Mouse (Mus musculus) adrenal gland, postnatal 10 days (tissue): Measurements from ENCODE around the gene Fndc8. TPM values are rescaled to one million over a fixed set of nuclear protein-coding genes. Genes with fewer than 3 reads are reported as not detected.
"Not testable (repeated sequence)": the region's sequence is repeated elsewhere in the genome, so short reads cannot be mapped to it uniquely, and the experiment has no call there.

ENCODE experiments used
- DNase-seq: peaks from one replicate; pipeline ENCODE4 v3.0.0; 2021; ENCODE audit warnings: mixed read lengths
- total RNA-seq, 2 experiments: library from RNA; stranded (reverse); gene quantifications; 2 replicates each; pipeline ENCODE4 v1.2.3; 2021

Fndc8 gene
- total RNA-seq, 2 experiments from 2014 or later: 0.30 TPM; not detected in 1

DNA sequence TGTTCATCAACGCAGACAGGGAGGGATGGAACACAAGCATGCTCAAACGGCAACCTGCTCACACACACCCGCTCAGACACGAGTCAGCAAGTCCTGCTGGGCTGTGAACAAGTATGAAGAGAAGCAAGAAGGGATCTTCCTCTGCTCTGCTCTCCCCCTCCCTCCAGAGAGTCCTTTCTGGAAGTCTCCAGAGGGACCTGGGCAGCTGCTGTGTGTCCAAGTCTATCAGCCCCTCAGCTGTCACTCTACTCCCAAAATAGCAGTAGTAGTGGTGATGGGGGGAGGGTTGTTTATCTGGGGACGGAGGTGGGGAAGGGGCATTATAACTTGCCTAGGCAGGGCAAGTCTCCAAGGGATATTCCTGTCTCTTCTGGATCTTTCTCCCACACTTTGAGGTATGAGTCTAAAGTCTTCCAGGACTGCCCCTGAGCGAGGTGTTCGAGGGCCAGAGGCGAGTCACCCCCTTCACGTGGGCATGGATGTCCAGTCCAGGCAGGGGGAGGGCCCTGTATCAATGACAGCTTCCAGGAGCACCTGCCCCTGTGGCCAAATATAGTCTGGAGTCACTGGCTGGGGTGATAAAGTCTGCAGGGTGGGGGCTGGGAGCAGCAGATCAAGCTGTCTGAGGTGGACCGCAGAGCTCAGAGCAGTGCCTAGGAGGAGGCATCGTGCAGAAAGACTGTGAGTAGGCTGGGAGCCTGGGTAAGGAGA, 18.9 kb downstream of the Fndc8 start:
- DNase-seq: no peak

DNA sequence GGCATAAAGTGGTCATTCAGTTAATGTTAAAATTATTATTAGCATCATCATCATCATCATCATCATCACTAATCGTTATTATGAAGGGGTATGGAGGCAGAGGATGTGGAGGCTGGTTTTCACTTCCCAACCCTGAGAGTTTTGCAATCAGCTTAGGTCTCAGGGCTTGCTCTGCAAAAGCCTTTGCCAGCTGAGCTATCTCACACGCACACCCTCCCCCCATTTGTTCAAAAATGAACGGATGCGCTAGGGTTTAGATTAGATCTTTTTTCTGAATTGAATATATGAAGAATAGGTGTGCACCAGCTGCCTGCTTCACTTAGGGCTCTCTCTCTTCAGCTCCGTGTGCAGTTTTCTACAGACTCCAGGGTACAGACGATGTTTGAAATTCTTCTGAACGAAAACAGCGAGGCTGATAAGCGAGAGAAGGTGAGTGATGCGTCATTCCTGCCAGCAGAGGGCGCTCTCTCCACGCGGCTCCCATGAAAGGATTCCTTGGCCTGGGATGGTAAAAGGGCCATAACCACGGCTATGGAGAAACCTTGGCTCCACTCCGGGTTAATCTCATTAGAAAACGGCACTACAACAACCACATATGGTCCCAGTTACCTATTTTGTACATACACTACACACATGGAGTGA, 22.9 kb downstream of the Fndc8 start:
- DNase-seq: peak; percentile 88

DNA sequence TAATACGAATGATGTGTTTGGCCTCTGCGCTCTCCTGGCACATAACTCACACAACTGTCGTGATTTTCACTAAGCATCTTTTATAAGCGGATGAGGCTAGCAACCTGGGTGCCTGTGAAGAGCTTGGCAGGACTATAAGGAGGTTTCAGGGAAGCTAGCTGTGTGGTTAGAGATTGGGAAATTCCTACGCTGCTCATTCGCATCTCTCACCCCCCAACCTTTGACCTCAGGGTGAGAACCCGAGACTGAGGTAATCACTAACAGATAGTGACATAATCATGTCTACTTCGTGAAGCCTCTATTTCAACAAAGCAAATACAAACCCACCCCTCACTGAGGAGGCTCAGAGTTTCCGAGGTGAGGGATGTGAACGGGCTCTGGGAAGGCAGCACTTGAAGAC, 28.8 kb downstream of the Fndc8 start:
- DNase-seq: no peak

DNA sequence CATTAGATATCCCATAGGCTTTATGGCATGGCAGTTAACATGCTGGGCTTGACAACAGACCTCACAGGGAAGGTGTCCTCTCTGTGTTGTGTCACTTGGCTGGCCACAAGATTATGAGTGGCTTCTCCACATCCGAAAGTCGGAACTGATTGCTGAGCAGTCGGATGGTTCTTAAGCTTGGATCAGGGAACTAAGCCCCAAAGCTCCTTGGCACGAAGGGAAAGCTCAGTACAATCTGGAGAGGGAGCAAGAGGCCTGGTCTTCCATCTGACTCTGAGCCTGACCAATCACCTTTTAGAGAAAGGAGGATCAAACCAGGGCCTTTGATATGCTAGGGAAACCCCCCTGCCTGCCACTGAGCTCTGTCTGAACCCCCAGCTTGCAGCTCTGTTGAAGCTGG, 29.8 kb downstream of the Fndc8 start:
- DNase-seq: no peak

DNA sequence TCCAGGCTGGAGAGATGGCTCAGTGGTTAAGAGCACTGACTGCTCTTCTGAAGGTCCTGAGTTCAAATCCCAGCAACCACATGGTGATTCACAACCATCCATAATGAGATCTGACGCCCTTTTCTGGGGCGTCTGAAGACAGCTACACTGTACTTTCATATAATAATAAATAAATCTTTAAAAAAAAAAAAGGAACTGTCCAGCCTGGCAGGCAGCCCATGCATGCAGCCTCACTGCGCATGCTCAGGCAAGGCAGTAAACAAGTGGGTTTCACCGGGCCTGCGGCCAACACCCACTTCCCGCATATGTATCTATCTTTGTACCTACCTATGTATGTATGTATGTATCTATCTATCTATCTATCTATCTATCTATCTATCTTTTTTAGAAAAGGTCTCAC, 32.0 kb downstream of the Fndc8 start:
- not testable (repeated sequence) for DNase-seq

DNA sequence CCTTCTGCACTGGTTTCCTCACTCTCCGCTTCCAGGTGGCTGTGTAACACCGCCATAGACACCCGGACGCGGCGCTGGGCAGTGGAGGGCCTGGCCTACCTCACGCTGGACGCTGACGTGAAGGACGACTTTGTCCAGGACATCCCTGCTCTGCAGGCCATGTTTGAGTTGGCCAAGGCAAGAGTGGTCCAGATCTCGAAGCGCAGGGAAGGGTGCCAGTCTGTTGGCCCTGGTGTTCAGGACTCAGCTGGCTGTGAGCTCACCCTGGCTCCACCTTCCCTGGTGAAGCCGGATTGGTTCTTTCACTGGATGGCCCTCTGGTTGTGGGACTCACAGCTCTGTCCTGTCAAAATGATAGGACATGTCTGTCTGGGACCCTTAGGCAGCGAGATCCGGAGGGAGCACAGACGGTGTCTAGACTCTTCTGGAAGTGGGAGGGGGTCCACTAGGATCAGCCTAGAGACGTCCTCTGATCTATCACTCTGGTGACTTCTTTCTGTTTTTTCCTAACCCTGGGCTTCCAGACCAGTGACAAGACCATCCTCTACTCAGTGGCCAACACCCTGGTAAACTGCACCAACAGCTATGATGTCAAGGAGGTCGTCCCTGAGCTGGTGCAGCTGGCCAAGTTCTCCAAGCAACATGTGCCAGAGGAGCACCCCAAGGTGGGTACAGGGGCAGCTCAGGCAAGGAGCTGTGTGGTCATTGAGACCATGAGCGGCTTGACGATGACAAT, 37.1 kb downstream of the Fndc8 start:
- peak; percentile 9 for DNase-seq

DNA sequence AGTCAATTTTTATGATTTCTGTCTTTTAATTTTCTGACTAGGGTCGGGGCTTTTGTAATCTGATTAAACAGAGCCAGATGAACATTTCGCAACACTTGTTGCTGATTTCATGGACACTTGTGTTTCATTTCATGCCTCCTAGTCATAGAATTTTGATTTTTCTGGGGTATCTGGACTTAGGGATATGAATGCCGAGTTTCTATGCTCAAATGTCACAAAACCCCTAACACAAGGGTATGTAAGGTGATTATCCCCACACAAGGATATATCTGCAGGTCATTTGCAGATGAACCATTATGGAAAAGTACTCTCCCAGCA, 37.7 kb downstream of the Fndc8 start:
- no peak for DNase-seq

DNA sequence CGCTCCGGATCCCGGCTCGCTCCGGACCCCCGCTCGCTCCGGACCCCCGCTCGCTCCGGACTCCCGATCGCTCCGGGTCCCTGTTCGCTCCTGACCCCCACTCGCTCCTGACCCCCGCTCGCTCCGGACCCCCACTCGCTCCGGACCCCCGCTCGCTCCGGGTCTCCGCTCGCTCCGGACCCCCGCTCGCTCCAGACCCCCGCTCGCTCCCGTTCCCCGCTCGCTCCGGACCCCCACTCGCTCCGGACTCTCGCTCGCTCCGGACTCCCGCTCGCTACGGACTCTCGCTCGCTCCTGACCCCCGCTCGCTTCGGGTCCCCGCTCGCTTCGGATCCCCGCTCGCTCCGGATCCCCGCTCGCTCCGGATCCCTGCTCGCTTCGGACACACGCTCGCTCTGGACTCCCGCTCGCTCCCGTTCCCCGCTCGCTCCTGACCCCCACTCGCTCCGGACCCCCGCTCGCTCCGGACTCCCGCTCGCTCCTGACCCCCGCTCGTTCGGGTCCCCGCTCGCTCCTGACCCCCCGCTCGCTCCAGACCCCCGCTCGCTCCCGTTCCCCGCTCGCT, 38.5 kb downstream of the Fndc8 start:
- DNase-seq: peak; percentile 40

DNA sequence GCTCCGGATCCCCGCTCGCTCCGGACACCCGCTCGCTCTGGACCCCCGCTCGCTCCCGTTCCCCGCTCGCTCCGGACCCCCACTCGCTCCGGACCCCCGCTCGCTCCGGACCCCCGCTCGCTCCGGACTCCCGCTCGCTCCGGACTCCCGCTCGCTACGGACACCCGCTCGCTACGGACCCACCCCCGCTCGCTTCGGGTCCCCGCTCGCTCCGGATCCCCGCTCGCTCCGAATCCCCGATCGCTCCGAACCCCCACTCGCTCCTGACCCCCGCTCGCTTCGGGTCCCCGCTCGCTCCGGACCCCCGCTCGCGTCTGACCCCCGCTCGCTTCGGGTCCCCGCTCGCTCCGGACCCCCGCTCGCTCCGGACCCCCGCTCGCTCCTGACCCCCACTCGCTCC, 39.2 kb downstream of the Fndc8 start:
- peak; percentile 21 for DNase-seq

DNA sequence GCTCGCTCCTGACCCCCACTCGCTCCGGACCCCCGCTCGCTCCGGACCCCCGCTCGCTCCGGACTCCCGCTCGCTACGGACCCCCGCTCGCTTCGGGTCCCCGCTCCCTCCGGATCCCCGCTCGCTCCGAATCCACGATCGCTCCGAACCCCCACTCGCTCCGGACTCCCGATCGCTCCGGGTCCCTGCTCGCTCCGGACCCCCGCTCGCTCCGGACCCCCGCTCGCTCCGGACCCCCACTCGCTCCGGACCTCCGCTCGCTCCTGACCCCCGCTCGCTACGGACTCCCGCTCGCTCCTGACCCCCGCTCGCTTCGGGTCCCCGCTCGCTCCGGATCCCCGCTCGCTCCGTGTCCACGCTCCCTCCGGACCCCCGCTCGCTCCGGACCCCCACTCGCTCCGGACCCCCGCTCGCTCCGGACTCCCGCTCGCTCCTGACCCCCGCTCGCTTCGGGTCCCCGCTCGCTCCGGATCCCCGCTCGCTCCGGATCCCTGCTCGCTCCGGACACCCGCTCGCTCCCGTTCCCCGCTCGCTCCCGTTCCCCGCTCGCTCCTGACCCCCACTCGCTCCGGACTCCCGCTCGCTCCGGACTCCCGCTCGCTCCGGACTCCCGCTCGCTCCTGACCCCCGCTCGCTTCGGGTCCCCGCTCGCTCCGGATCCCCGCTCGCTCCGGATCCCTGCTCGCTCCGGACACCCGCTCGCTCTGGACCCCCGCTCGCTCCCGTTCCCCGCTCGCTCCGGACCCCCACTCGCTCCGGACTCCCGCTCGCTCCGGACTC, 39.9 kb downstream of the Fndc8 start:
- peak; percentile 36 for DNase-seq

DNA sequence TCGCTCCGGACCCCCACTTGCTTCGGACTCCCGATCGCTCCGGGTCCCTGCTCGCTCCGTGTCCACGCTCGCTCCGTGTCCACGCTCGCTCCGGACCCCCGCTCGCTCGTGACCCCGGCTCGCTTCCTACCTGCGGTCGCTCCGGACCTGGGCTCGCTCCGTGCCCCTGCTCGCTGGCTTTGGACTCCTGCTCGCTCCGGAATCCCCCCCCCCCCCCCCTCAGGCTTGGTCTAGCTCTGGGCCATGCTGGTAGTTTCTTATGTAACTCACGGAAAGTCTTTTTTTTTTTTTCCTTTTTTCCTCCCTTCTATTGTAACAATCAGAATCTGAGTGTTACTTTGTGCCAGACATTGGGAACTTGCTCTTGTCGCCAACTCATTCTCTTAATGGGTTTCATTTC, 41.3 kb downstream of the Fndc8 start:
- no peak for DNase-seq

DNA sequence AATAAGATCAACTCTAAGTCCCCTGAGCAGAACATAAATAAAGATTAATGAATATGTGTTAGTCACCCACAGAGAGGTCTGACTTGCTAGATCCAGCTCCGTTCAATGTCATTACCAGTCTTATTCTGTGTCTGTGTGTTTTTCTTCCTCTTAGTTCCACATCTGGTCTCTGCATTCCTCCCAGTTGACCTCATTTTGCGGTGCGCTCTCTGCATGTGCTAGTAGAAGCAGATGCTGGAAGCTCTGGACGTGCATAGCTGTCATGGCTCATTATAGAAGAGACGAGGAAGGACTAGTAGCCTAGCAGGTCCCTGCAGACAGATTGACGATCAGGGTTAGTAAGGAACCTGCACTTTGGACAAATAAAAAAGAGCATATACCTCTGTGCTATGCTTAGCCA, 51.4 kb downstream of the Fndc8 start:
- DNase-seq: no peak

DNA sequence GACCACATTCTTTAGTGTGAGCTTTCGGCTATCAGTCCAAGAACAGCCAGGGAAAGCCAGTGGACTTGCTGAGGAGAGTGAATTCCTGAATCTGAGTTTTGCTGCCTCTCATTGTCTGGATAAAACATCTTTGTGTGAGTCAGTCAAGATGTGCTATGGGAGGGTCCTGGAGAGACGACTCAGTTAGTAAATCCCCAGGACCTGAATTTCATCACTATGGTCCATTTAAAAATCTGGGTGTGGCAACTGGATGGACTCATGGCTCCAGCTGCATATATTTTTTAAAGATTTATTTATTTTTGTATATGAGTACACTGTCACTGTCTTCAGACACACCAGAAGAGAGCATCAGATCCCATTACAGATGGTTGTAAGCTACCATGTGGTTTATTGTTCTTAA, 53.7 kb downstream of the Fndc8 start:
- no peak for DNase-seq

DNA sequence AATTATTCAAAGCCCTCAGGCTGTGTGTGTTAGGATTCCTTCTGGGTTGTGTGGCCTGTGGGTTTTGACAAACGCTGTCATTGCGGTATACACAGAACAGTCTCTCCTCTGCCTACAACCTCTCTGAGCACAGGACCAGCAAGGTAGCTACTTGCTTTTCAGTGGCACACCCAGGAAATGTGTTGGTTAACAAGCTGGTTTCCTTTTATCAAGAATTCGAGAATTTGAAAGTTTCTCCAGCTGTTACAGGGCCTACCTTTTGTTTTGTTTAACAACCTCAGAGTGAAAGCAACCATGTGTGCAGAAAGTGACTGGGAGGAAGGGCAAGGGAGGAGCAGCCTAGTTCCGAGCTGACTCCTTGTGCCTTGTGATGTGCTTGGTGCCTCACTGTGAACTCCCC, 55.5 kb downstream of the Fndc8 start:
- no peak for DNase-seq

DNA sequence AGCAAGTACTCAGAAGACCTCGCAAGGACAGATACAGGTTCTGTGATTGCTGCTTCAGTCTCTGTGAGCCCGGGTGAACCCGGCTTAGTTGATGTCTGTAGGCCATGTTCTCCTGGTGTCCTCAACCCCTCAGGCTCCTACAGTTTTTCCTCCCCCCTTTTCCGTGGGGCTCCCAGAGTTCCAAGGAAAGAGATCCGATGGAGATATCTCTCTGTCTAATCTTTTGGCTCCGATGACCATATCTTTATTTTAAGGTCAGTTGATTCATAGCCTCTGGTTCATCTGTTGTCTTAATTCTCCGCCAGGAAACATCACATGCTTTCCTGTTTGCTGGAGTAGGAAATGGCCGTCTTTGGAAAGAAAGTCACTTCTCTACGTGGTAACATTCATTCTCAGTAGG, 57.1 kb downstream of the Fndc8 start:
- no peak for DNase-seq

Other genes starting within 250 kb of the Fndc8 start
- under 1 TPM; 0.58 to 0.60 TPM for gene Cct6b, start 127.8 kb upstream of the Fndc8 start, total RNA-seq
- 10 to 100 TPM; 17.7 to 20.8 TPM for gene Zfp830, start 127.8 kb upstream of the Fndc8 start, total RNA-seq
- 10 to 100 TPM; 19.8 to 22.1 TPM for gene Lig3, start 111.0 kb upstream of the Fndc8 start, total RNA-seq
- 10 to 100 TPM in 1 of 2 experiments, 1 to 10 TPM in 1; 9.2 to 11.2 TPM for gene Rffl, start 20.9 kb upstream of the Fndc8 start, total RNA-seq
- 10 to 100 TPM; 14.8 to 19.3 TPM for gene Rad51d, start 1.5 kb upstream of the Fndc8 start, total RNA-seq
- 10 to 100 TPM; 18.6 to 22.0 TPM for gene Nle1, start 16.3 kb downstream of the Fndc8 start, total RNA-seq
- gene Unc45b, start 18.4 kb downstream of the Fndc8 start, total RNA-seq: 10 to 100 TPM; 18.7 to 30.4 TPM
- 10 to 100 TPM; 46.0 to 46.6 TPM for gene Slfn5, start 59.2 kb downstream of the Fndc8 start, total RNA-seq
- 10 to 100 TPM in 1 of 2 experiments, 1 to 10 TPM in 1; 8.0 to 12.0 TPM for gene Slfn9, start 99.7 kb downstream of the Fndc8 start, total RNA-seq
- gene Slfn8, start 128.7 kb downstream of the Fndc8 start, total RNA-seq: under 1 TPM; 0.66 to 0.91 TPM
- 1 to 10 TPM; 6.6 to 8.3 TPM for gene Slfn2, start 173.0 kb downstream of the Fndc8 start, total RNA-seq
- 1 to 10 TPM in 1 of 2 experiments, under 1 TPM in 1; 0.97 to 1.7 TPM for gene Slfn1, start 224.7 kb downstream of the Fndc8 start, total RNA-seq